Mouse (Mus musculus) adrenal gland (tissue): ENCODE data around the gene Acta1.

Experiments used
- intact Hi-C: fragments of 180-260 bp; cut with DNase I; formaldehyde crosslinking; loops from one replicate; pipeline ENCODE4 v1.15.1; 2025

Gene Acta1

GRCm38 (mm10) chr8:123884721-123885565 is 9.6 kb downstream of the Acta1 start:
- intact Hi-C loops = no loop called here

- intact Hi-C loops = no loop called here
Measured at GRCm38 (mm10) chr8:123883094-123883493, 11.5 kb downstream of the Acta1 start.

DNA sequence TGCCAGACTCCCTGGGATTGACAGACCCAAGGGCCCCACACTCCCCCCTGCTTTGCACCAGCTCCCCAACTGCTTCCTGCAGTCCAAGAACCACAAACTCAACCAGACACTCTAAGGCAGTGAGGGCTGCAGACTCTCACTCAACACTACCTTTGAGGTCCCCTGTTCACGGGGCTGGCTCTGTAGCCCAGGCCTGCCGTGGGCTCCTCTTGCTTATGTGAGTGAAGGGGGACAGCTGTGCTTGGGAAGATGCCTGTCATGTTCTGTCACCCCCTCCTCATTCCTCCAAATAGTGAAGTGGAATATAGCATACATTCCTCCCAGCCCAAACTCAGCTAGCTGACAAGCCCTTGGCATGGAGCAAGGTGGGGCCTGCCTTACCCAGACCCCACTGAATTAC is 12.1 kb downstream of the Acta1 start:
- intact Hi-C loops = no loop called here

DNA sequence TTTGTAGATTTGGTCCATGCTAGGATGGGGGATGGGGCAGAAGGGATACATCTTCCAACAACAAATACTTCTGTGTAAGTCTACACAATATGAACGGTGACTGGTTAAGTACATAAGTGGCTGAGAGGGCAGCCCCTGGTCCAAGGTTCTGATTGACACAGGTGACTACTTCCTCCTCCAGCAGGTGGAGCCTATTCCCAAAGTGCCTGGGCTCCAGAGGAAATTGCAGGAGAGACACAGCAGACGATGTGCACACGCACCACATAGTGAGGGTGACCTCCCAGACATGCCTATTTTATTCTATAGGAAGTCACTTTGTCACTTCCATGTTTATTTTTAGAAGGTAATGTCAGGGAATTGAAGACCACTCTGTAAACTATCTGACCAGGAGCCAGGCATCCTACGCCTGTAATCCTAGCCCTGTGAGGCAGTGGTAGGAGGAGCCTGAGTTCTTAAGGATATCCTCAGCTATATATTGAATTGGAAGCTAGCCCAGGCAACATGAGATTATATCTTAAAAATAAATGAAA is 13.7 kb downstream of the Acta1 start:
- intact Hi-C loops = no loop called here

- intact Hi-C loops = no loop called here
Measured at GRCm38 (mm10) chr8:123880271-123880670, 14.3 kb downstream of the Acta1 start.

DNA sequence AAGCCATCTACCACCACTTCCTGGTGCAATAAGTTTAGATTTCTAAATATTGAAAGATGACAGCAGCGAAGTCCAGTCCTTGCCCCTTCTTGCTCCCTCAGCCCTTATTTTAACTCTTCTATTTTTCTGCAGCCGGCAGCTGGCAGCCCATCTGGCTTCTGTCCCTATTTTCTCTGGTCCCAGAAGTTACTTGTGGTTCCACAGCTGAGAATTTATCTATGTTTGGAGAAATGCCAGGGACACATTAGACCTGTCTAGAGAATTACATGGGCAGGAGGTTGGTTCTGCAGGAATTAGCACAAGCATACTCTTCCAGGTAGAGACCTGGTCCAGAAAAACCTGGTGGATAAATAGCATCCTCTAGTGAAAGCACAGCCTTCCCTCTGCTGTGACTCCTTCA is 16.7 kb downstream of the Acta1 start:
- intact Hi-C loops = no loop called here

- intact Hi-C loops = no loop called here
Measured at GRCm38 (mm10) chr8:123874324-123874723, 20.2 kb downstream of the Acta1 start.

DNA sequence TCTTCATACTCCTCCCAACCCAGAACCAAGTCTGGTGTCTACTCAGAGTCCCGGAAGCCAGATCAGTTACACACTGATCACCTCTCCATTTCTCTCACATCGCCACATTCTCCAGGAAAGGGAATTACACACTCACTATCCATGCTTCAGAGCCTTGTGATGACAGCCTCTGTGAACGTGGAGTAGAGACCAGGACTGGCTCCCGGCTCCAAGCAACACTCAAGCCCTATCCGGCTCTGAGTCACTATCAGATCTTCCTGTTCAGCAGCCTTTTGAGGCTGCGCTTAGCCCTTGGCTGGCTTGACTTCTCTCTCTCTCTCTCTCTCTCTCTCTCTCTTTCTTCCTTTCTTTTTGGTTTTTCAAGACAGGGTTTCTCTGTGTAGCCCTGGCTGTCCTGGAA is 21.2 kb downstream of the Acta1 start:
- intact Hi-C loops = no loop called here

DNA sequence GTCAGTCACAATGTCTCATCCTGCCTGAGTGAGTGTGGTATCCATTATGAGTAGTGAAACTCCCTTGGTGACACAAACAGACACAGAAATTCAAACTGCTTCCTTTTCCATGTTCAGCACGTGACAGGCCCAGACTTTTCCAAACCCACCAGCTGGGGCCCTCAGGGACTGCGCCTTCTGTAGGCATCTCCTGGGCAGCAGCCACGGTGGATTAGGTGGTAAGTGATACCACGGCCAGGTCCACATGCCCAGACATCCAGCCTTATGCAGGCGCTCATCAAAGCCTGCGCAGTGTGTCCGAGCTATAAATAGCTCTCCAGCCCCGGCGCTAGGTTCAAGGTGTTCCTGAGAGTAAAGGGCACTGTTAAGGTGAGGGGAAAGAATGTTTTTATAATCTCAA is 22.5 kb downstream of the Acta1 start:
- intact Hi-C loops = no loop called here

DNA sequence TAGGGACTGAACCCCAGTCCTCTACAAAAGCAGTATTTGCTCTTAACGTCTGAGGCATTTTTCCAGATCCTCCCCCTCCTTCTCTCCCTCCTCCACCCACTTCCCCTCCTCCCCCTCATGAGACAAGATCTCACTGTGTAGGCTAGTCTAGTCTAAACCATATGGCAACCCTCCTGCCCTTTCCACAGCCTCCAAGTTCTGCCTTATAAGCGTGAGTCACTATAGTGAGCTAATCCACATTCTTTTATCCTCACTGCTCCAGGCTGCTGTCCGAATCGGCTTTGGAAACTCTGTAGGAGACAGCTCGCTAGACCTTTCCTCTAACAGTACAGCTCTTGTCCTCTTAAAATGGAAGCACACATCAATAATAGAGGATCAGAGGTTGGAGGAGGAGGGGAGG is 27.6 kb downstream of the Acta1 start:
- intact Hi-C loops = no loop called here

DNA sequence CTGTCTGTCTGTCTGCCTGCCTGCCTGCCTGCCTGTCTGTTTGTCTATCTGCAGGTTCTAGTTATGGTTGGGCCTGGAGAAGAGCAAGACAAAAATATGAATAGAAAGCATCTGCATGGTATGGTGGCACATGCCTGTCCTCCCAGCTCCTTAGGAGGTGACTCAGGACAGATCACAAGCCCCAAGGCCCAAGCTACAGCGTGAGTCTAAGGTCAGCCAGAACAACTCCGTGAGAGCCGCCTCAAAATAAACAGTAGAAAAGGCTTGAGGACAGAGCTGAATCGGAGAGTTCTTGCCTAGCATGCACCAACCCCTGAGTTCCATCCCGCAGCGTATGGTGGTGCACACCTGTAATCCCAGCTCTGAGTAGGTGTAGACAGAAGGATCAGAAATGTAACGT is 28.8 kb downstream of the Acta1 start:
- intact Hi-C loops = no loop called here

- intact Hi-C loops = no loop called here
Measured at GRCm38 (mm10) chr8:123860386-123860785, 34.2 kb downstream of the Acta1 start.

DNA sequence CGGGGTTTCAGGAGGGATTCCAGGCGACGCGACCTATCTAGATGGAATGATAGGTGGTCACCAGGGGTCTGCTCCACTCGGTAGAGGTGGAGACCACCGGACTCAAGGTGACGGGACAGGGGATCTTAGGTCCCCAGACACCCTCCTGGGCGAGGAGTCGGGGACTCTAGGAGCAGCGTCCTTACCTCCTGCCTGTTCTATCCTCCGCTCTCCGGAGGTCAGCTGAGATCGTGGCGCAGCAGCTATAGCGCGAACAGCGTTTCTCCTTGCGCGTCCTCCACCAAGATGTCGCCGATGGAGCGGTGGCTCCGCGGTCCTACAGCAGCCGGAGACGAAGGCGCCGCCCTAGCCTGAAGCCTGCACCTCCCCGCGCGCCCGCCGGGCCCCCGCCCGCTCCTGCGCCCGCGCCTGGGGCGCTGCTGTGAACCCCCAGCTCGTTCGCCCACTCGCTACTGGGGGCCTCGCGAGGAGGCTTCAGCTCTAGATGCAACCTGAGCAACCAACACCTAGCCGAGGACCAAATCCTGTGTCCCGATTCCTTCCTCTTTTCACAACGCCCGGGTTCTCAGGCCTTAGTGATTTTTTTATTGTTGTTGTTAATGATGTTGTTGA is 34.8 kb downstream of the Acta1 start, which contains the start of gene Ccsap:
Gene Ccsap (minus strand): TSS at position 562 of the 612 bp plus-strand sequence.
- intact Hi-C loops = no loop called here

DNA sequence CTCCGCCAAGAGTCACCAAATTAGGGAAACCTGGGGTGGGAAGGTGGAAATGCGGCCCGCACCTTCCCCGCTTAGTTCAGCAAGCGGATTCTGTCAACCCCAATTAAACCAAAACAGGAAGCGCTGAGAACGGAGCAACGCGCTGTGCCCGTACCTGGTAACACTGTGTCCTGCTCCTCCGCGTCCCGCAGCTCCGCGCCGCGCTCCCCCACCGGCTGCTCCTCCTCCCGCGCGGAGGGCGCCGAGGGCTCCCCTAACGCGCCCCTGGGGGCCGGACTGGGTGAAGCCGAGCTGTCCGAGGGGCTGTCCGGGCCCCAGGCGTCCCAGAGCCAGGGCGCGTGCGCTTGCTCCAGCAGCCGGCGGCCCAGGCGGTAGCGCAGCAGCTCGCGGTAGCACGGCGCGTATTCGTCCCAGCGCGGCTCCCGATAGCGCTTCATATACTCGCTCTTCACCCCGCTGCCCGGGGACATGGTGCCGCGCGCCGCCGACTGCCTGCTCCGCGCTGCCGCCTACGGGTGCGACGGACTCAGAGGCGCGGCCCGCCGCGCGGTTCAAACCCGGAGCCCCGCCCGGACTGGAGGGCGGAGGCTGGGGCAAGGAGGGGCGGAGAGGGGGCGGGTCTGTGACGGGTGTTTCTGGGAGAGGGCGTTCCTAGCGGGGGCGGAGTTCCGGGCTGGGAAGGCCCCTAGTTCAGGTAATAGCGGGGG is 35.5 kb downstream of the Acta1 start:
- intact Hi-C loops = no loop called here

- intact Hi-C loops = no loop called here
Measured at GRCm38 (mm10) chr8:123858574-123858940, 36.0 kb downstream of the Acta1 start.

- intact Hi-C loops = no loop called here
Measured at GRCm38 (mm10) chr8:123857361-123857760, 37.2 kb downstream of the Acta1 start.

DNA sequence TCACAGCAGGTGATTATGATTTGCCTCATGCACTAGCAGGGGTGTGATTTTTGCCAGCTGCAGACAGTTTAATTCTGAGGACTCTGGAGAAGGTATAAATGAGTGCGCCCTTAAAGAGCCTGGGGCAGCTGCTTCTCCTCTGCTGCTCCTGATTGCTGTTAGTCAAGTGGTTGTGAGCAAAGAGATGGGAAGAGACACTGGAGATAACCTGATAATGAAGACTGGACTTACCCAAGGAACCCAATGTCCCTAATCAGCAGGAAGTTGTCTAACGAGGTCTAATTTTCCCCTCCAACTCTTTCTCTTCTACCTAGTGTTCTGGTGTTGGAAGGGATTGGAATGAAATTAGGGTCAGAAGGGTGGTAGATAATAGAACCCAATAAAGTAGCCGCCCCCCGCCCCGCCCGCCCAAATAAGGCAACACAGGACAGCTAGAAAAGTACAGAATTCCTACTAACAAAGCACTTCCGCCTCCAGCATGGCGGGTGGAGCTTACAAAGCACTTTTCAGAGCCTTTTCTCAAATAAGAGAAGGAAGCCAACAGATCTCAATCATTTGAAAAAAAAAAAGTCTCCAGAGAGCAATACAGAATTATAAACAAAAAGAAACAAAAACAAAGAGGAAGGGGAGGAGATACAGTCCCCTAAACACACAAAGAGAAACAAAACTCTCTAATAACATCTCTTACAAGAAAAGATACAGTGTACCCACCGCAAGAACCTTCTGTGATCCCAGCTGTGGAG is 39.6 kb downstream of the Acta1 start:
- intact Hi-C loops = no loop called here

- intact Hi-C loops = no loop called here
Measured at GRCm38 (mm10) chr8:123854252-123854651, 40.3 kb downstream of the Acta1 start.

- intact Hi-C loops = no loop called here
Measured at GRCm38 (mm10) chr8:123851590-123851989, 43.0 kb downstream of the Acta1 start.

- intact Hi-C loops = no loop called here
Measured at GRCm38 (mm10) chr8:123849352-123849751, 45.2 kb downstream of the Acta1 start.

DNA sequence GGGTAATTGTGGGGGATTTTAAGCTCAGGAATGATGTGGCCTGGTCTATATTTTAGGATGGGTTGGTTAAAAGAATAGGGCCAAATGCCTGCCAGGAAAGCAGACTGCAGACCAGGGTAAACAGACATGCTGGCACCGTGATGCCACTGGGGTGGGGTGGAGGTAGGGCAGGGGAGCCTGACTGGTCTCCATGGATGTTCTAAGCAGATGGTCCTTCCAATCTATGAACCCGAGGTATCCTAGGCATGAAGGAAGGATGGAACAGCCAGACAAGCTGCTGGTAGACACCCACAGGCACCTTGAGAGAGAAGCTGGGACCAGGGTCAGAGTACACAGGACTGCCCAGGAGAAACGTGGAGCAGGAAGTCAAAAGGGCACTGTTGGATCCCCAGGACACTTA is 47.0 kb downstream of the Acta1 start:
- intact Hi-C loops = no loop called here
